Mouse (Mus musculus): ENCODE data around the gene Gm37419. TPM values are rescaled to one million over a fixed set of nuclear protein-coding genes. Genes with fewer than 3 reads are reported as not detected.

Gene Gm37419
- polyA plus RNA-seq, 2 experiments: not detected

- DNase-seq (ENCODE audit: low read depth in 3 of 3, low spot score in 3 of 3) (no peak), ATAC-seq (ENCODE audit: insufficient read depth) (no peak)
- Histone ChIP-seq H3K4me1 (replicated peaks; ENCODE audit: control insufficient read depth in 2 of 2, insufficient read depth in 2 of 2, low read length in 1 of 2) (peaks cover 0 to 11% of the 10 kb centered on the region in 2 experiments; a peak in 2 of 4 replicates), H3K9me3 (ENCODE audit: control insufficient read depth, low read length) (no peaks in the 10 kb centered on the region), H3K4me2 (ENCODE audit: low read depth) (peak overlapping the region; percentile 71), H3K36me3 (replicated peaks; ENCODE audit: control insufficient read depth, insufficient read depth, low read depth) (no peaks in the 10 kb centered on the region), H3K27me3 (ENCODE audit: control insufficient read depth, insufficient read depth, low read length) (peaks cover 72% of the 10 kb centered on the region), H3K4me3 (ENCODE audit: insufficient read depth in 1 of 2, low read depth in 2 of 2, low read length in 2 of 2) (peak overlapping the region; percentile 61 to 81), H3K27ac (peak overlapping the region; percentile 81), H3K9ac (replicated peaks) (peak overlapping the region; percentile 54)
- TF ChIP-seq EP300 (IDR thresholded peaks at IDR 0.05; ENCODE audit: low read depth) (no peak), CTCF (IDR thresholded peaks at IDR 0.05; ENCODE audit: low read depth) (no peak)
- WGBS (ENCODE audit: insufficient replicate concordance): 11% methylated on average over 25 of the region's 25 CpGs
Observed at GRCm38 (mm10) chr16:23989209-23990160, 1.2 kb downstream of the Gm37419 start.

GRCm38 (mm10) chr16:23990161-23990970 is 2.1 kb downstream of the Gm37419 start:
- Histone ChIP-seq H3K4me3 (ENCODE audit: insufficient read depth in 1 of 2, low read depth in 2 of 2, low read length in 2 of 2) (peak overlapping the region in 1 of 2 experiments; percentile 61; a peak in 2 of 4 replicates), H3K4me1 (replicated peaks; ENCODE audit: control insufficient read depth in 2 of 2, insufficient read depth in 2 of 2, low read length in 1 of 2) (peaks cover 0 to 14% of the 10 kb centered on the region in 2 experiments; a peak in 2 of 4 replicates), H3K9me3 (ENCODE audit: control insufficient read depth, low read length) (no peaks in the 10 kb centered on the region), H3K36me3 (replicated peaks; ENCODE audit: control insufficient read depth, insufficient read depth, low read depth) (no peaks in the 10 kb centered on the region), H3K4me2 (ENCODE audit: low read depth) (peak overlapping the region; percentile 71), H3K9ac (replicated peaks) (peak overlapping the region; percentile 54; the same call in 1 of the 2 replicates), H3K27me3 (ENCODE audit: control insufficient read depth, insufficient read depth, low read length) (peaks cover 63% of the 10 kb centered on the region), H3K27ac (peak overlapping the region; percentile 81; the same call in 1 of the 2 replicates)
- TF ChIP-seq CTCF (IDR thresholded peaks at IDR 0.05; ENCODE audit: low read depth): no peak
- no peak for TF ChIP-seq EP300 (IDR thresholded peaks at IDR 0.05; ENCODE audit: low read depth)
- DNase-seq (ENCODE audit: low read depth in 3 of 3, low spot score in 3 of 3) (no peak), ATAC-seq (ENCODE audit: insufficient read depth) (no peak)
- 39% methylated on average over 11 of the region's 11 CpGs for WGBS (ENCODE audit: insufficient replicate concordance)

GRCm38 (mm10) chr16:23991170-23991569 is 2.9 kb downstream of the Gm37419 start:
- no peaks in the 10 kb centered on the region for H3K36me3 ChIP-seq (replicated peaks; ENCODE audit: control insufficient read depth, insufficient read depth, low read depth)
- H3K4me1 ChIP-seq (replicated peaks; ENCODE audit: control insufficient read depth in 2 of 2, insufficient read depth in 2 of 2, low read length in 1 of 2): peaks cover 0 to 17% of the 10 kb centered on the region in 2 experiments; a peak in 2 of 4 replicates
- H3K27ac ChIP-seq: no peak overlapping the region
- H3K4me3 ChIP-seq (ENCODE audit: insufficient read depth in 1 of 2, low read depth in 2 of 2, low read length in 2 of 2): no peak overlapping the region
- peak in 2 of 3 experiments; percentile 42 to 47 for DNase-seq (ENCODE audit: low read depth in 3 of 3, low spot score in 3 of 3)
- no peaks in the 10 kb centered on the region for H3K9me3 ChIP-seq (ENCODE audit: control insufficient read depth, low read length)
- whole genome bisulfite sequencing (ENCODE audit: insufficient replicate concordance): under 1% methylated on average over 4 of the region's 4 CpGs
- ATAC-seq (ENCODE audit: insufficient read depth): no peak
- TF ChIP-seq CTCF (IDR thresholded peaks at IDR 0.05; ENCODE audit: low read depth): peak; percentile 84
- no peak for TF ChIP-seq EP300 (IDR thresholded peaks at IDR 0.05; ENCODE audit: low read depth)
- no peak overlapping the region for H3K9ac ChIP-seq (replicated peaks)
- peaks cover 55% of the 10 kb centered on the region for H3K27me3 ChIP-seq (ENCODE audit: control insufficient read depth, insufficient read depth, low read length)
- no peak overlapping the region; the same call in 1 of the 2 replicates for H3K4me2 ChIP-seq (ENCODE audit: low read depth)

GRCm38 (mm10) chr16:23991846-23992580 is 3.7 kb downstream of the Gm37419 start:
- DNase-seq (ENCODE audit: low read depth in 3 of 3, low spot score in 3 of 3) (no peak), ATAC-seq (ENCODE audit: insufficient read depth) (no peak)
- Histone ChIP-seq H3K27ac (no peak overlapping the region), H3K9ac (replicated peaks) (no peak overlapping the region), H3K4me2 (ENCODE audit: low read depth) (no peak overlapping the region), H3K36me3 (replicated peaks; ENCODE audit: control insufficient read depth, insufficient read depth, low read depth) (no peaks in the 10 kb centered on the region), H3K27me3 (ENCODE audit: control insufficient read depth, insufficient read depth, low read length) (peaks cover 46% of the 10 kb centered on the region), H3K4me1 (replicated peaks; ENCODE audit: control insufficient read depth in 2 of 2, insufficient read depth in 2 of 2, low read length in 1 of 2) (peaks cover 0 to 19% of the 10 kb centered on the region in 2 experiments; a peak in 2 of 4 replicates), H3K4me3 (ENCODE audit: insufficient read depth in 1 of 2, low read depth in 2 of 2, low read length in 2 of 2) (no peak overlapping the region), H3K9me3 (ENCODE audit: control insufficient read depth, low read length) (no peaks in the 10 kb centered on the region)
- no peak for TF ChIP-seq EP300 (IDR thresholded peaks at IDR 0.05; ENCODE audit: low read depth)
- no peak for TF ChIP-seq CTCF (IDR thresholded peaks at IDR 0.05; ENCODE audit: low read depth)
- WGBS (ENCODE audit: insufficient replicate concordance): 60% methylated on average over 14 of the region's 14 CpGs

Data from liver, embryonic 14.5 days (tissue).